Mouse (Mus musculus) lung, adult 18-20 months (tissue): ENCODE data around the gene Zbed4.
A peak's percentile ranks its signal among the peaks of the same experiment; 100 is the strongest.
"Not testable (repeated sequence)": the region's sequence is repeated elsewhere in the genome, so short reads cannot be mapped to it uniquely, and the experiment has no call there.

Experiments
- DNase-seq, 2 experiments: peaks; one replicate each; pipeline ENCODE4 v3.0.0; 2022; ENCODE audit warnings: mixed read lengths in 2 of 2

The Zbed4 gene

DNA sequence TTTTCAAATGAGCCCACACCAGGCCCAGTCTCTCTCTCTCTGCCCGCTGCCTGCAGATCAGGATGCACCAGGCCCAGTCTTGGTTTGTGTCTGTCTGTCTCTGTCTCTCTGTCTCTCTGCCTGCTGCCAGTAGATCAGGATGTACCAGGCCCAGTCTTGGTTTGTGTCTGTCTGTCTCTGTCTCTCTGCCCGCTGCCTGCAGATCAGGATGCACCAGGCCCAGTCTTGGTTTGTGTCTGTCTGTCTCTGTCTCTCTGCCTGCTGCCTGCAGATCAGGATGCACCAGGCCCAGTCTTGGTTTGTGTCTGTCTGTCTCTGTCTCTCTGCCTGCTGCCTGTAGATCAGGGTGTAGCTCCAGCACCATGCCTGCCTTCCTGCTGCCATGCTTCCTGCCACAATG lies 62.4 kb downstream of the Zbed4 start:
- not testable (repeated sequence) for DNase-seq

DNA sequence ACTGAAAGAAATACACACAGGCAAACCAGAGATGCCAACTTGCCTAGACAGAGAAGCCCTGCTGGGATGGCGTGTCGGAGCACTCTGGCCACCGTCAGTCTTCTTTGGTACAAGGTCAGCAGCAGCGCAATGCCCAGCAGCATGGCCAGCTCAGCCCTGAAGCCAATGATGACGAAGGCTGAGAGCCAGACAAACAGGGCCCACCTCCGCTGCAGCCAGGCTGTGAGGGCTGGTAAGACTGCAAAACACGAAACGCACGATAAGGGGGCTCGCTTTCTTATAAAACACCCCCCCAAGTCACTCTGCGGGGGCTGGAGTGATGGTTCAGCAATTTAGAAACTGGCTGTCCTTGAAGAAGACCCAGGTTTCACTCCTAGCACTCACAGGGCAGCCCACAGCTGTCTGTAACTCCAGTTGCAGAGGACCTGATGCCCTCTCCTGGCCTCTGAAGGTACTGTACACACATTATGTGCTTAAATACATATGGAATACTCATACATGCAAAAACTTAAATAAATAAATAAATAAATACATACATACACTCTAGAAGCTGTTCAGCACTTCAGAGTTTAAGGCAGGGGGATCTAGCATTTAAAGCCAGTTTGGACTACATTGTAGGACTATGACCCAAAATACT lies 63.1 kb downstream of the Zbed4 start:
- DNase-seq = no peak

DNA sequence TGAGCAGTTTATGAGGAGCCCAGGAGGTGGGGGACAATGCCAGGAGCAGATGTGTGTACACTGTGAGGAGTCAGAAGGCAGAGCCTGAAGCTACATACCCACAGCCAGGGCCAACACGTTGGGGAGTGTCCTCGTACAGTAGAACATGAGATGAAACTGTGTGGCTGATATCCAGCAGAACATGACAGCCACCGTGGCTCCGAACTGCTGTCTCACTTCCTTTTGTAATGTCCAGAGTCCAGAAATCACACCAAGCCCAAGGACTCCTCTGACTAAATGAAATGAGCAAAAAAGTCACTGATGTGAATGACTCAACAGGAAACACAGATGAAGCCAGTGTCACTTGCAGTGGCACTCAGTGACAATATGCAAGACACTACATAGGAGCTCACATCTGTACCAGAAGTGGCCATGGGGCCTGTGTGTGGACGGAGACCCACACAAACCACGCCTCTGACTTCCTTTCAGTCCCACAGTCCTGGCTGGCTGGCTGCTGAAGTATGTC lies 63.8 kb downstream of the Zbed4 start:
- DNase-seq = no peak

DNA sequence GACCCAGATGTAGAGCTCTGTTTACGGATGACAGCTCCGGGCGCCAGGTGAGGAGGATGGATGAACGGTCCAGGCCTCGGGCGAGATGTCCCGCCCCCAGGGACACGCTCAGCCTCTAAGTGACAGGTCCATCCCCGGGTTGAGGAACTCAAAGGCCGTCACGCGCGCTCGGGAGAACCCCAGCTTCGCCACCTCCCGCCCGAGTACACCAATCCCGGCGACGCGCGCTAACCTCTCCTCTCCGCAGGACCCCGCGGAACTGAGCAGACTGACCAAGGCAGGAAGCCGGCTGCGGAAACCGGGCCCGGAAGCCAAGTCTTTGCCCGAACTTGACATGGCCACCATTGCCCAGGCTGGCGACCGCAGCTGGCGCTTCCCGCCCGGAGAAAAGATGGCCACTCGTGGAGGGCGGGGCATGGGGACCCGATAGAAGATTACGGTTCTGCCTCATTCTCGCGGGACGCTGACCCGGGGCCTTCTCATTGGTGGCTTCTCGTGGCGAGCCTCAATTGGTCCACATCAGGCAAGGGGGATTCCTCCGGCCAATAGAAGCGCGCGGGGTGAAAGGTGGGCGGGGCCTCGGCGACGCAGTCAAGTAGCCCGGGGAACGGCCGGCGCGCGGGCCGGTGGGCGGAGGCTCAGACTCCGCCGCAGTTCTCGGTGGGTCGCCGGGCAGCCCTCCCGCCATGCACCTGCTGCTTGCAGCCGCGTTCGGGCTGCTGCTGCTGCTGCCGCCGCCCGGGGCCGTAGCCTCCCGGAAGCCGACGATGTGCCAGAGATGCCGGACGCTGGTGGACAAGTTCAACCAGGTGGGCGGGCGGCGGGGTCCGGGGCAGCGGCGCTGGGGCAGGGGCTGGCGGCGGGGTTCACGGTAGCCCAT lies 67.8 kb downstream of the Zbed4 start, which contains the start of the genes Alg12 and Creld2:
Alg12 (minus strand) TSS at position 293 of the 880 bp plus-strand sequence.
Creld2 (plus strand) TSS at position 621 of the 880 bp plus-strand sequence.
- peak; percentile 100 for DNase-seq

DNA sequence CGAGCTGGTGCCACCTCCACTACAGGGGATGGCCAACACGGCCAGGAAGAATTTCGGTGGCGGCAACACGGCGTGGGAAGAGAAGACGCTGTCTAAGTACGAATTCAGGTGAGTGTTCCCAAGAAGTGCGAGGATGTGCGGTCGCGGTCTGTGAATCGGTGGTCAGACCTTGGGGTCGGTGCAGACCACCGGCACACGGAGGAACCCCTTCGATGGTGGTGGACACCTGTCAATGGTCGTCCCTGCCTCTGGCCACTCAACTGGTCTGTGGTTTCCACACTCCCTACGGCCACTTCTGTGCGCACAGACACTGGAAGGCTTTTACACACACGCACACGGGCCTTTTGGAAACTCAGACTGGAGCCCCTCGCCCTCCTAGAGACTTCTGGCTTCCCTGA lies 68.4 kb downstream of the Zbed4 start:
- DNase-seq = peak in 1 of 2 experiments; percentile 28

DNA sequence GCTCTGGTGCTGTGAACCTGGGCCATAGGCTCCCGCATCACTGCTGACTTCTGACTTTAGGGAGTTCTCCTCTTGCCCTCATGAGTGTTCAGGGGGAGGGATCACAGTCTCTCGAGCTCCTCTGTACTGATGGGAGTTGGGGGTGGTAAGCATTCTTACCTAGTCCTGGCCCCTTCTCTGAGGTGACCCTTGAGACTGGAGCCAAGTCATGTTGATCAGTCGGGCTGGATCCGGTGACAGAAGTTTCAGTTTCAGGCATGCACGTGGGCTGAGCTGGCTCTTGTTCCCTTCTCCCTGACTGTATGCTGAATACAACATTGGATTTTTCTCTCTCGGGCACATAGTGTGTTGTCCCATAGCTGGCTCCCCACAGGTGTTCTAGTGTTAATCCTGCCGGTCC lies 69.9 kb downstream of the Zbed4 start:
- DNase-seq = no peak

DNA sequence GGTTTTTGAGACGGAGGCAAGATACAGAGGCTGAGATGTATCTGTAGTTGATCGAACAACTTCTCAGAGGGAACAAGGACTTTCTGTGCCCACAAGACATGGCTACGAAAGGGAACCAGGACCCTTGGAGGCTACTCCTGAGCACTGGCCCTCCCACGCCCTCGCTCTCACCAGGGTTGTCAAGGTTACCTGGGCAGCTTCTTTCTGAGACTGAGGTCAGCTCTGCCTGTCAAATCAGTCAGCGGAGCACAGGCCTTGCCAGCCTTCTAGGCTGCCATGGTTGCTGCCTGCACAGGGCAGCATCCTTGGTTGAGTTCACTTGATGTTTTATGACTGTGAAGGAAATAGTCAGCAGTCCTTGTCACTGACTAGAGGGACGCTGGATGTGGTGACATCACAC lies 71.1 kb downstream of the Zbed4 start:
- no peak for DNase-seq

DNA sequence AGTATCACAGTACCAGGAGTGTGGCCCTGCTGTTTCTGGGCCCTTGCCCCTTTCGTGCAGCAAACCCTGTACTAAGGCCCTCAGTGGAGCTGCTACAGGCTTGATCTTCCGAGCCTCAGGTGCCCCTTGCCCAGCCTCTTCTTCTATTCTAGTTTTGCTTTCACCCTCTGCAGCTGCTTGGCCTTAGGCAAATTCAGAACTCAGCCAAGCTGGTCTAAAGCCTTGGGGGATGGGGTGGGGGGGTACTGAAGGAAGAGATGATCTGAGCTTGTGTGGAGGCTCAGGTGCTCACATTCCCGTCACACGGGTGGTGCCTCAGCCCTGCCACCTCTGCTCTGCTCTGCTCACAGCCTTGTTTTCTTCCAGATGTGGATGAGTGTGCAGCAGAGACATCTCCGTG lies 71.9 kb downstream of the Zbed4 start:
- DNase-seq = no peak

DNA sequence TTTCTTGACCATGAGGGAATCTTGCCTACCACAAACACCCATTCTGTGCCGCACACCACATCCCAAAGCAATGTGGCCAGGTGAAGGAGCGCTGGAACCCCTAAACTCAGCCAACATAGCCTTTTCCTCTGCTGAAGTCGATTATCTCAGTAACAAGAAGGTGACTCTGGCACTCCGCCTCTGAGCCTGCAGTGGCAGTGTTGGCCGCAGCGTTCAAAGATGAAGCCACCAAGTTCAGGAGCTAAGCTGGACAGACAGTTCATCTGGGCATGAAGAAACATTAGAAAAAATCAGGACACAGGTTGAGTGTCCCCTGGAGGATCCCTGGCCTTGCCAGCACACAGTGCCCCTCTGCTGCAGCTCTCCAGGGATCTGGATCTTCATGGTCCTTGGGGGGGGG lies 76.0 kb downstream of the Zbed4 start:
- DNase-seq = no peak

DNA sequence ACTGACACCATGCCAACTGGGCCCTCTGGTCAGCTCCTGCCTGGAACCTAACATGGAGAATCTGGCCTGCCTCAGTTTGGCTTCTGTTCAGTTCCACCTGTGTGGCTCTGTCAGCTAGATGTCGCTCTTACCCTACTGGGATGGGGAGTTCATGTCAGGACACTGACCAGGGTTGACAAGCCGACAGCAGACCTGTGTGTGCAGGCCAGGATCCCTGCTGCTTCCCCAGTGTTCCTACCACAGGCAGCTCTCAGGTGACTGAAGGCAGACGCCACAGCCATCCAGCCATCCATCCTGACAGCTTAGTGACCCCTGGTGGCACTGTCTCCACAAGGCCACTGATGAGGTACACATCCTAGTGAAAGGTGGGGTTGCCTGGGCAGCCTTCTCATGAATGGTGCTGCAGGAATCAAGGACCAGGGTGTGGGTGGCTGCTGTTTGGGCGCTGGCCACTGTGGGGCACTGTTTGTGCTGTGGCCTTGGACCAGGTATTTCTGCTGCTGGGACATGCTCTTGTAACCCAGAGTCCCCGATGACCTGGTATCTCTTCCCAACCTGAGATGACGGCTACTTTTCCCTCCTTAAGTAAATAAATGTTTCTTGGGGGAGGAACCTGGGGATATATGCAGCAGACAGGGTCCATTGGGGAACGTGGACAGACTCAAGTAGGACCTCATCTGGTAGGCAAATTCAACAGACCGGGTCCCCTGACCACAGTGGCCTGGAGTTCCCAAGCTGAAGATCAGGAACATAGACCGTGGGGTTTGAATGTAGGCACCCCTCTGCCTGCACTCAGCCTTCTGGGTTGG lies 76.7 kb downstream of the Zbed4 start:
- DNase-seq = peak; percentile 75 to 82

DNA sequence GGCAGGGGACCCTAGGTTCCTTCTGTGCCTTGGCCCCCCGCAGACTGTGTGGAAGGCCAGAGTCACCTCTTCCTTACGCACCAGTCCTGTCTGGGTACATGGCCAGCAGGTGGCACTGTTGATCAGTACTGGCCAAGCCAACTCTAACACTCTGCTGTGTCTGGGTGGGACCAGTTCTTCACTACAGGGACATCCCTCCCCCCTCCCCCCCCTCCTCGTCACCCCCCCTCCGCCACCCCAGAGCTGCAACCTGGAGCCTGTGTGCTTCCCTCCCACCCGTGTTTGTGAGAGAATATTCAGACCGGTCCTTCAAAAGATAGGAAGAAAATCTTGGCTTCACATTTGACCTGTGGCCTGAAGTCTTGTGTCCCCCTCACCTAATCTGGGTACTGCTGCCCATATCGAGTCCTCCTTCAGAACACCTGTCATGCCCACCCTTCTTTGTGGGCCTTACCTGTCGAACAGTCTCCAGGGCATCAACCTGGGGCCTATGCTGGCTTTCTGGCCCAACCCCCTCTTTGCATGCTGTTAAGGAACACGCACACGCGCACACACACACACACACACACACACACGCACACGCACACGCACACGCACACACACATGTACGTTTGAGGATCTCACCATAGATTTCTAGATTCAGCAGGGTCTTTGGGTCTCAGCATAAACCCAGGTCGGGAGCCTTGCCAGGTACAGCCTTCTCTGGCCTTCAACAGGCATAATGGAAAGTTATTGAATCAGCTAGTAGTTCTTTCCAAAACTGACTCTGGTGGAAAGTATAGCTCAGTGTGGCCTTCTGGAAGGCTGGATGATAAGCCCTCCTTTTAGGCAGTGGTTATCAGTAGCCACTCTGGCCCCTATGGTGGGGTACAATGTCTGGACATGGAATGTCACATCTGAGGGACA lies 77.6 kb downstream of the Zbed4 start:
- peak; percentile 88 to 92 for DNase-seq

DNA sequence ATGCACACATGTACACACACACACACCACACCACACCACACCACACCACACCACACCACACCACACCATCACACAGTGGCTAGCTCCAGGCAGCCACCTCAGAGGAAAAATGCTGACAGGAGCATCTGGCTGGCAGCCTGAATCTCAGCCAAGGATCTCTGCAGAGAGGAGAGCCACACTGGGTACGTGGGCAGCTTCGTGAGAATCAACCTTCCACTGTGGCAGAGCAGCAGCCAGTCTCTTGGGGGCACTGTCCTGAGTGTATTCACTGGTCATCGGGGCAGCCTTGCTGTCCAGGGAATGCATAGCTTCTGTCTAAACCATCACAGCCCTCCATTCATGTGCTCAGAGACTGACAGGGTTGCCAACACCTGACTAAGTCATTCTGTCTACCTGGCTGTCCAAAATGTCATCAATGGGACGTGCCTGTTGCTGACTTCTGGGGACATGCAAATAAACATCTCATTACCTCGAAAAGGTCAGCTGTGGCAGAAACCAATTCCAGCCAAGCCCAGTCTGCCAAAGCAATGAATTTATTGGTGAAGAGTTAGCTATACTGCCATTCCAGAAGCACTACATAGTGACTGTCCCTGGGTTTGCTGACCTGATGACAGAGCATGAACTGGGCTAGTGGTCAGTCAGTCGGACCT lies 78.5 kb downstream of the Zbed4 start:
- DNase-seq = no peak

DNA sequence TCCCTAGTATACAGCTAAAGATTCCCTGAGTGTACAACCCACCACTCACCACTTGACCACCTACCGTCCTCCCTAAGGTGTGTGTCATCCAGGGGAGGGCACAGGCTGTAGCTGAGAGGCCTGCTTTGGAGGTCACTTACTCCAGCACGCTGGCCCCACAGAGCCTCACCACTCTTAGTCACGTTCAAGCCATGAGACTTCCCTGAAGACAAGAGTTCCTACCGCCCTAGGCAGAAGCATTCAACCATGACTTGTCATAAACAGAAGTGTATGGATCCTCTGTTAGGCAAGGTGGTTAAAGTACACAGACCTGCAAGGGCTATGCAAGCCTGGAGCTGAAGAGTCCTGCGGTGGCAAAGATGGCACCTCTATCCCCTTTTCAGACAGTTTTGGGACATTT lies 79.2 kb downstream of the Zbed4 start:
- DNase-seq = no peak

DNA sequence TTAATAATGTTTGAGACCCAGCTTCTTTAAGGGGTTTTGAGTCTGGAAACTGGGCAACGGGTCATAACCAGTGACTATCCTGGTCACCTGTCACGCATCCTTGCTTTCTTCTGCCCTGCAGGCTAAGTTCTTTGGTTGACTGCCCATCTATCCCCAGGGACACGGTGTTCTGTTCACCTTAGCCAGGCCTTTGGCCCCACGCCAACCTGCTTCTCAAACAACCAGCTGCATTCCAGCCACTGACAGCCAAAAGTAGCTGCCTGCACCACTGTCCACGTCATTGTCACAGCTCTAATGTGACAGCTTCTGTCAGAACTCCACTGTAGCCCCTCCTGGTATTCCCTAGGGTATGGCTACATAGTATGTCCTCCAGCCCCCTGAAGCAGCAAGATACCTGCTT lies 80.0 kb downstream of the Zbed4 start:
- DNase-seq = peak; percentile 86 to 92

DNA sequence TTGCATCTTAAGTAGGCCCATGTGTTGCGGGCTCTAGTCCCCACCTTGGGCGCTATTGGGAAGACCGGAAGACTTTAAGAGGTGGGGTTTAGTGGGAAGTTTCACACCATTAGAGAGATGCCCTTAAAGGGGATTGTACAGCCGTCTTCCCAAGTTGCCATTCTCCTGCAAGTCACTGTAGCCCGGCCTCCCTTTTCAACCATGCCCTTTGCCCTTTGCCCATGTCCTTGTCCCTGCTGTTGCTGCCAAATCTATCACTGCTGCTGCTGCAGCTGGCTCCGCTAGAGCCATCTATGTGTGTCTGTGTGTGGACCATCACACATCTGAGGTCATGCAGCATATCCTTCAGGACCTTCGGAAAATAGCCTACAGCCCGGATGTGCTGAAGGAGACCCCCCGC lies 81.1 kb downstream of the Zbed4 start:
- DNase-seq = no peak
